Mouse (Mus musculus) CH12.LX (cell line): Measurements from ENCODE around the gene Cds2. TPM values are rescaled to one million over a fixed set of nuclear protein-coding genes. Genes with fewer than 3 reads are reported as not detected.

Experiments
- DNase-seq: peaks from one replicate; pipeline ENCODE4 v3.0.0-alpha.2; 2013; ENCODE audit errors: extremely low read depth
- H3K27ac ChIP-seq: 2 replicates; pipeline ENCODE4 v1.5.1; 2012; ENCODE audit warnings: low read depth, mild to moderate bottlenecking, control low read depth, moderate library complexity; ENCODE audit not compliant: insufficient read depth
- H3K27me3 ChIP-seq: replicated peaks from 2 replicates; pipeline ENCODE3; 2012; ENCODE audit warnings: inconsistent platforms
- H3K36me3 ChIP-seq, 2 experiments: replicated peaks in 1 of 2; 2 replicates each; pipeline versions ENCODE3 to v1.6.1; 2012; ENCODE audit warnings: inconsistent platforms in 1 of 2, low read length in 1 of 2, mild to moderate bottlenecking in 1 of 2, mixed read lengths in 1 of 2, moderate library complexity in 1 of 2; ENCODE audit not compliant: control insufficient read depth in 1 of 2, insufficient read depth in 1 of 2
- H3K4me1 ChIP-seq, 2 experiments: 2 replicates each; pipeline ENCODE4 v1.6.1; 2012; ENCODE audit warnings: inconsistent platforms in 1 of 2, moderate library complexity in 1 of 2; ENCODE audit not compliant: insufficient read depth in 2 of 2, control insufficient read depth in 1 of 2
- H3K4me2 ChIP-seq: 2 replicates; pipeline ENCODE4 v1.6.1; 2012; ENCODE audit warnings: low read depth, mild to moderate bottlenecking, control low read depth; ENCODE audit not compliant: poor library complexity, insufficient read depth, severe bottlenecking
- H3K4me3 ChIP-seq, 3 experiments: fragments of 150-350 bp in 1 of 3; sonication (generic) in 1 of 3; replicated peaks in 1 of 3; 2 replicates each; pipeline versions ENCODE3 to v1.5.1; 2011 to 2012; ENCODE audit warnings: low read depth in 2 of 3, low read length in 2 of 3, mild to moderate bottlenecking in 2 of 3, moderate library complexity in 2 of 3, control low read depth in 1 of 3, improper control_type of control experiment in 1 of 3, inconsistent platforms in 1 of 3, mixed read lengths in 1 of 3; ENCODE audit not compliant: poor library complexity in 1 of 3
- H3K79me2 ChIP-seq: replicated peaks from 2 replicates; pipeline ENCODE4 v1.6.1; 2012; ENCODE audit warnings: mild to moderate bottlenecking, moderate library complexity; ENCODE audit not compliant: control insufficient read depth, poor library complexity, insufficient read depth, severe bottlenecking; ENCODE audit errors: extremely low read depth
- H3K9ac ChIP-seq: 2 replicates; pipeline ENCODE4 v1.6.1; 2012; ENCODE audit warnings: low read depth, mild to moderate bottlenecking, control low read depth, moderate library complexity; ENCODE audit not compliant: insufficient read depth
- H3K9me3 ChIP-seq: replicated peaks from 2 replicates; pipeline ENCODE3; 2012; ENCODE audit warnings: low read length, inconsistent platforms, mixed read lengths
- BHLHE40 ChIP-seq: IDR thresholded peaks from 2 replicates; pipeline ENCODE4 v1.6.1; 2011; ENCODE audit warnings: mild to moderate bottlenecking, low read depth, low read length, improper control_type of control experiment
- CHD2 ChIP-seq: IDR thresholded peaks from 2 replicates; pipeline ENCODE4 v1.6.1; 2011; ENCODE audit warnings: low read length, improper control_type of control experiment
- ELF1 ChIP-seq: IDR thresholded peaks from 2 replicates; pipeline ENCODE4 v1.6.1; 2014; ENCODE audit warnings: low read depth, mild to moderate bottlenecking, inconsistent platforms, low read length, improper control_type of control experiment
- EP300 ChIP-seq: IDR thresholded peaks from 2 replicates; pipeline ENCODE4 v1.6.1; 2011; ENCODE audit warnings: low read length, improper control_type of control experiment
- GABPA ChIP-seq: IDR thresholded peaks from 2 replicates; pipeline ENCODE4 v1.6.1; 2012; ENCODE audit warnings: low read depth, low read length, improper control_type of control experiment, inconsistent platforms; ENCODE audit not compliant: insufficient replicate concordance
- KAT2A ChIP-seq: IDR thresholded peaks from 2 replicates; pipeline ENCODE4 v1.6.1; 2012; ENCODE audit warnings: low read length, improper control_type of control experiment, inconsistent platforms; ENCODE audit not compliant: insufficient replicate concordance
- MAX ChIP-seq: IDR thresholded peaks from 2 replicates; pipeline ENCODE4 v1.6.1; 2011; ENCODE audit warnings: low read length, improper control_type of control experiment
- MAZ ChIP-seq: IDR thresholded peaks from 2 replicates; pipeline ENCODE4 v1.6.1; 2012; ENCODE audit warnings: low read depth, mild to moderate bottlenecking, inconsistent platforms, low read length, improper control_type of control experiment, moderate library complexity
- PAX5 ChIP-seq: IDR thresholded peaks from 2 replicates; pipeline ENCODE4 v1.6.1; 2012; ENCODE audit warnings: low read length, inconsistent platforms, mixed read lengths
- POLR2A ChIP-seq: IDR thresholded peaks from 2 replicates; pipeline ENCODE4 v1.6.1; 2011; ENCODE audit warnings: low read depth, mild to moderate bottlenecking, improper control_type of control experiment, low read length
- RCOR1 ChIP-seq: conservative IDR thresholded peaks from 2 replicates; pipeline ENCODE4 v1.6.1; 2012; ENCODE audit warnings: low read depth, mild to moderate bottlenecking, inconsistent platforms, low read length, improper control_type of control experiment
- TCF12 ChIP-seq: IDR thresholded peaks from 2 replicates; pipeline ENCODE4 v1.6.1; 2014; ENCODE audit warnings: low read depth, mild to moderate bottlenecking, inconsistent platforms, low read length, improper control_type of control experiment
- UBTF ChIP-seq: IDR thresholded peaks from 2 replicates; pipeline ENCODE4 v1.6.1; 2012; ENCODE audit warnings: low read depth, mild to moderate bottlenecking, inconsistent platforms, low read length, improper control_type of control experiment, moderate library complexity
- USF2 ChIP-seq: conservative IDR thresholded peaks from 2 replicates; pipeline ENCODE4 v1.6.1; 2011; ENCODE audit warnings: low read depth, low read length, improper control_type of control experiment
- ZC3H11A ChIP-seq: IDR thresholded peaks from 2 replicates; pipeline ENCODE4 v1.6.1; 2012; ENCODE audit warnings: low read depth, mild to moderate bottlenecking, inconsistent platforms, low read length, improper control_type of control experiment
- ZMIZ1 ChIP-seq: IDR thresholded peaks from 2 replicates; pipeline ENCODE4 v1.6.1; 2012; ENCODE audit warnings: low read depth, mild to moderate bottlenecking, inconsistent platforms, low read length, improper control_type of control experiment
- dilution Hi-C: fragments of 300-500 bp; cut with MboI; formaldehyde crosslinking; loops from 2 replicates; pipeline ENCODE4 v1.14.3; 2020; ENCODE audit warnings: low sequenced_read_pairs; ENCODE audit not compliant: extremely low pct_unique_long_range_greater_than_20kb, extremely low pct_ligation_motif_present
- in situ Hi-C: fragments of 300-500 bp; cut with MboI; formaldehyde crosslinking; loops from 3 replicates; pipeline ENCODE4 v1.14.3; 2019; ENCODE audit warnings: low sequenced_read_pairs, low pct_ligation_motif_present, low pct_unique_long_range_greater_than_20kb, mixed read lengths
- polyA plus RNA-seq: library from polyadenylated mRNA; unstranded; fragments of >175 nt; gene quantifications from 2 replicates; pipeline ENCODE4 v1.2.1, GENCODE M21; 2012; ENCODE audit warnings: low read depth; ENCODE audit not compliant: insufficient read length
- total RNA-seq, 2 experiments: library from RNA; depleted of rRNA; stranded (reverse); fragments of 300-350 nt in 1 of 2; fragments of >200 nt in 1 of 2; gene quantifications; 2 replicates each; pipeline ENCODE4 v1.2.3; 2012 to 2014

Cds2 gene
- total and polyA plus RNA-seq, 3 experiments, result 20.3 to 38.9 (median 21.2) TPM

DNA sequence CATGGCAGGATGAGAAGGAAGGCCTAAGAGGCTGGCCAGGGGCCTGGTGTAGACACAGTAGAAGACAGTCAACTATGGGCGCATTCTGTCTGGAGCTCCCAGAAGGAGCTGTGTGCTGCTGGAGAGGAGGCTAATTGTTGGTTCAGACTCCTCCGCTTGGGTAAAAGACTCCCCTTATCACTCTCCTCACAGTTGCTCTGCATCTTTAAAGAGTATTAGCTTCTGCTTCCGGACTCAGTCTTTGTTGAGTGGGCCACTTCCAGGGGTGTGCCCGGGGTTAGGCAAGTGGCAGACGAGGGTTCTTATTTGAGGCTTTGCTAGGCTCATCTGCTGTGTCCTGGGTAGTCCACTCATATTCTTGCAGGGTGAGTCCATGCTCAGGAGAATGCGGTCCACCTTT, 45.9 kb downstream of the Cds2 start:
- Histone ChIP-seq H3K9ac (no peak overlapping the region), H3K27ac (no peak overlapping the region), H3K36me3 (peaks cover 29 to 78% of the 10 kb centered on the region in 2 experiments), H3K4me1 (peaks cover 0 to 19% of the 10 kb centered on the region in 2 experiments; a peak in 3 of 4 replicates), H3K4me2 (no peak overlapping the region), H3K9me3 (peaks cover 2% of the 10 kb centered on the region), H3K4me3 (no peak overlapping the region), H3K79me2 (no peaks in the 10 kb centered on the region), H3K27me3 (no peaks in the 10 kb centered on the region)
- dilution Hi-C loops, result no loop called here
- DNase-seq, result no peak
- no peak for TF ChIP-seq ELF1
- in situ Hi-C loops, result loop anchor here (25.0 kb wide), 2 partner anchors 403 to 603 kb away; no protein-coding TSS in a partner anchor

DNA sequence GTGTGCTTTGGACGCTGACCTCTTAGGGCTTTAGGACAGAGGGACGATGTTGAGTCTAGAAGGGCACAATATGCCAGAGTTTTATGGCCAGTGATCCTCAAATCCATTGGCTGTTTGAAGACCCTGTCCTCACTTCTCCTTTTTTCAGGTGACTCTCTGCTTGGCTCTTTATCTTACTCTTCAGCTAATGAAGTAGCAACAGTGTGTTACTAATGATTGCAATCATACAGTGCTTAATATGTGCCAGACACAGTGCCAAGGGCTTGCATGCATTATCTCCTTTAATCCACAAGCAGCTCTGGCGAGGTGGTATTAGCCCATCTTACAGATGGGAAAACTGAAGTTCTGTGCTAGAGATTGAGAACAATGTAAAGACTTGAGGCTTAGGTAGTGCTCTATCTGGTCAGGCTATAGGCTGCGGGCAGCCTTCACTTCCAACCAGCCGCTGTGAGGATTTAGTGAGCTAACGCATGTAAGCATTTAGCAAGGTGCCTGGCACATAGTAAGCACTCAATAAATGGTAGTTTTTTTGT, 46.5 kb downstream of the Cds2 start:
- peaks cover 0 to 19% of the 10 kb centered on the region in 2 experiments; a peak in 3 of 4 replicates for H3K4me1 ChIP-seq
- no peak overlapping the region for H3K9ac ChIP-seq
- no peak for DNase-seq
- no peak overlapping the region for H3K4me3 ChIP-seq
- dilution Hi-C loops, result no loop called here
- no peak overlapping the region for H3K4me2 ChIP-seq
- H3K79me2 ChIP-seq, result no peaks in the 10 kb centered on the region
- in situ Hi-C loops, result loop anchor here (25.0 kb wide), 2 partner anchors 403 to 603 kb away; no protein-coding TSS in a partner anchor
- H3K9me3 ChIP-seq, result peaks cover 2% of the 10 kb centered on the region
- H3K27ac ChIP-seq, result no peak overlapping the region
- peaks cover 24 to 73% of the 10 kb centered on the region in 2 experiments for H3K36me3 ChIP-seq
- no peaks in the 10 kb centered on the region for H3K27me3 ChIP-seq
- no peak for TF ChIP-seq POLR2A
- TF ChIP-seq KAT2A, result no peak
- TF ChIP-seq USF2, result no peak
- TF ChIP-seq CHD2, result no peak
- no peak for TF ChIP-seq ELF1
- TF ChIP-seq ZC3H11A, result no peak
- TF ChIP-seq MAZ, result no peak
- TF ChIP-seq GABPA, result no peak
- no peak for TF ChIP-seq TCF12
- no peak for TF ChIP-seq EP300
- no peak for TF ChIP-seq PAX5
- no peak for TF ChIP-seq BHLHE40
- no peak for TF ChIP-seq UBTF
- no peak for TF ChIP-seq MAX
- no peak for TF ChIP-seq RCOR1
- TF ChIP-seq ZMIZ1, result no peak
